Mouse (Mus musculus) layer of hippocampus, adult 11-12 months (tissue): ENCODE data around the gene Fxyd1.

ENCODE experiments used
- DNase-seq: peaks from one replicate; pipeline ENCODE4 v3.0.0; 2022; ENCODE audit warnings: low spot score

The Fxyd1 gene

DNA sequence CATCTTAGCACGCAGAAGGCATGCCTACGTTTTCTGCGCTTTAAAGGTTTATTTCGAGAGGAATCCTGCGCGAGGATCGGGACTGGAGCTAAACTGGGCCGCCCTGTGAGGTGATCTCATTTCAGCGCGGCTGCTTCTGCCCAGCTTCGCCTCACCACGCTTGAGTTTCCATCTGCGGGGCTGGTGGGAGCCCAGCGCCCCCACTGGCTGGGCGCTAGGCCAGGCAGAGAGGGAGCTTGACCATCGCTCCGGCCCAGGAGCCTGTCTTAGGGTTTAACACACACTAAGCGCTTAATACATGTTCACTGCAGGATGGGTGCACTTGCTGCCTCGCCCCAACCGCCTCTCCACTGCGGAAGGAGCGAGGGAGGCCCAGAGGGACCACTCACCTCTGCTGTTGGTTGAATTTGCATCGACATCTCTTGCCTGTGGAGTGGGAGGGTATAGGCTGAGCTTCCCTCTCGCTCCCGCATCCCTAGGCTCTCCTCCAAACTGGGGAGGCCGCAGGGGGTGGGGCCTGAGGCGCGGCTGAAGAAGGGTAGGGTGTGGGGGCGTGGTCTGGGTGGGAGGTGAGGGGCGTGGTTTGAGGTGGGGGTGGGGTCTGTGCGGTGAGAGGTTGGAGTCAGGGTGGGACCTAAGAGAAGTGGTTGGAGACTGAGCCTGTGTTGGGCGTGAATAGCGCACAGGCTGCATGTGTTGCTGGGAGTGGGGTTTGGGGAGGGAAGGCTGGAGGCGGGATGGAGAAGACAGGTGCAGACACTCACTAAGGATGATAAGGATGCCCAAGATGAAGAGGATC lies 4.2 kb downstream of the Fxyd1 start:
- DNase-seq = peak; percentile 59

DNA sequence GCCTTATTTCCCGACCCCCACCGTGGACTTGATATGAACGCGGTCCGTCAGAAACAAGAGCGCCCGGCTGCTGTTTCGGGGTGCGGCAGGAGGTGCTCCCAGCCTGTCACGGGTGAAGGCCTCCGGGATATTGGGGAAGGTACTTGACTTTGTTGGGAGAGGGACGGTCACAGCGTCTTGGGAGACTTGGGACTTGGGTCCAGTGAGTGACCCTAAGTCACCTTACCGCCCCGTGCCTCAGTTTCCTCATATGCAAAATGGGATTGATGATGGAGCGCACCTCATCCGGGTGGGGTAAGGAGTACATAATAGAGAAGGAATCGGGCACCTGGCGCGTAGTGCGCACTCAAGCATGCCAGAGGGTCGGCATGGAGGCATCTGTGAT lies 4.8 kb downstream of the Fxyd1 start:
- no peak for DNase-seq

DNA sequence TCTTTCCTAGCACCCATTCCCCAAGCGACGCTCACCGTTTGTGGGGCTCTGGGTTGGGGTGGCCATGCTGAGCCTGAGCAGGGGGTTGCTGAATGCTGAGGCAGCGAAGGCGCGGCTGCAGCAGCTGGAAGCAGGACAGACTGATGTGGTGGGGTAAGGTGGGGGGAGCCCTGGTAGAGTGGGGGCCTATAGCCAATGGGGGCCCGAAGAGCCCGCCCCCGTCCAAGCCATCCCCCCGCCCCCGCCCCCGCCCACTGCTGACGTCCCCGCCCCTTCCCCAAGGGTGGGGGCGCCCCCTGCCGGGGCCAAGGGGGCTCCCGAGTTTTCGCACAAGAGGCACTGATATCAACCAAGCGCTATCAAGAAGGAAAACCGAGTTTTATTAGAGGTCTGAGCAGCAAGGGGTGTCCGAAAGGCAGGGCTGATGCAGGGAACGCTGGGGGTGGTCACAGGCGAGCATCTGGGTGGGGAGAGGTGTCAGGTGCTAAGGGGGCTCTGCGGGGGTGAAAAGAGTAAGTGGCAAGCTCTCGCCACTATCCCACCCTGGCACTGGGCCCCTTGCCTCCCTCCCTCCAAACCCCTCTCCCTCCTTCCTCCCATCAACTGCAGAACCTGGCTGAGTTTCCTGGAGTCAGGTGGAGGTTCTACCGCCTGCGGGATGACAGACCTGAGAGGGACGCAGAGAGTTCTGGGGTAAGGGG lies 5.5 kb downstream of the Fxyd1 start, which contains the start of gene Fxyd7:
TSS of gene Fxyd7 (minus strand) at position 147 of the 701 bp plus-strand sequence.
- no peak for DNase-seq

DNA sequence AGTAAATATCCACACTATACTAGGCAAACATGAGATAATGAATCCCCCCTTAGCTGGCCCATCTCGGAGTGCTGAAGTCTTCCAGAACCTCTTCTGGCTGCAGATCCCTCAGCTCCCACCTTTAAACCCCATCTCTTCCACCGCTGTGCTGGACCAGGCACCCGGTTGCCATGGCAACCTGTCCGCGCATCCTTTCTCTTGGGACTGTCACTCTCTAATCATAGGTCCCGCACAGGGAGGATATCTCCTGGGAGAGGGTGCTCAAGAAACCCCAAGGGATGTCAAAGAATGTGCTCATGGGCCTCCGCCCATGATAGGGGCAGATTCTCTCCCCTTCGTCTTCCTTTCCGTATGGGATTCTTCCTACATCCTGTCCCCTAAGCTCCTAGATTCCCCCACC lies 6.1 kb downstream of the Fxyd1 start:
- DNase-seq = peak; percentile 57

DNA sequence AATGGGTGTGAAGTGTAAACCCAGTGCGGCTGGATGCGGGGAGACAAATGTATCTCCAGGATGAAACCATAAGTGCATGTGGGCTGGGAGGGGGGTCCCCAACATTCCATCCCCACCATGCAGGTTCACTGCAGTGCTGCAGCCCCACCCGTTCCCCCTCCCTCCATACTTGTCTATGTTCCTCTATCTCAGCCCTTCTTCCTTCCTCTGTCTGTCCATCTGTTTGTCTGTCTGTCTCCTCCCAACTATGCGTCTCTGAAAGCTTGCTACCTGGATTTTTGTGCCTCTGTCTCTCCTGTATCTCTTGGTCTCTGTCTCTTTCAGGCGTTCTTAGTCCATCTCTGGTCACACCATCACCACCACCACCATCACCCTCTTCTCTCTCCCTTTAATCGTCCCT lies 6.5 kb downstream of the Fxyd1 start:
- DNase-seq = no peak

DNA sequence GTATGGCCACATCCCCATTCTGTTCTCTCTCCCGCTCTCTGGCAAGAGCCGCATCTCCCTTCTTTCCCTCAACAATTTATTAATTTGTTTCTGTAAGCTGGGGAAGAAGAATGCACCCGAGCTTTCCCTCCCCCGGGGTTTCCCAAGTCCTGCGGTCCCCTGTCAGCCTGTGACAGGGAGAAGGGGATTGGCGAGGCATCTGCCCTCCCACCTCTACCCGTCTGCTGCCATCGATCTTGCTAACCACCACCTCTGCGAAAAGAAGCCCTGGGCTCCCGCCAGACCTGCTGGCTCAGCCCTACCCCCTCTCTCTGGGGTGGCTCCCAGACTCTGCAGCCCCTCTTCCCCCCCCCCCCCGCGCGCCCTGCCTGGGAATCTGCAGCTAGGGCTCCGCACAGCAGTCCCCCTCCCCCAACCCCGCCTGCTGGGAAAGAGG lies 7.1 kb downstream of the Fxyd1 start:
- no peak for DNase-seq

DNA sequence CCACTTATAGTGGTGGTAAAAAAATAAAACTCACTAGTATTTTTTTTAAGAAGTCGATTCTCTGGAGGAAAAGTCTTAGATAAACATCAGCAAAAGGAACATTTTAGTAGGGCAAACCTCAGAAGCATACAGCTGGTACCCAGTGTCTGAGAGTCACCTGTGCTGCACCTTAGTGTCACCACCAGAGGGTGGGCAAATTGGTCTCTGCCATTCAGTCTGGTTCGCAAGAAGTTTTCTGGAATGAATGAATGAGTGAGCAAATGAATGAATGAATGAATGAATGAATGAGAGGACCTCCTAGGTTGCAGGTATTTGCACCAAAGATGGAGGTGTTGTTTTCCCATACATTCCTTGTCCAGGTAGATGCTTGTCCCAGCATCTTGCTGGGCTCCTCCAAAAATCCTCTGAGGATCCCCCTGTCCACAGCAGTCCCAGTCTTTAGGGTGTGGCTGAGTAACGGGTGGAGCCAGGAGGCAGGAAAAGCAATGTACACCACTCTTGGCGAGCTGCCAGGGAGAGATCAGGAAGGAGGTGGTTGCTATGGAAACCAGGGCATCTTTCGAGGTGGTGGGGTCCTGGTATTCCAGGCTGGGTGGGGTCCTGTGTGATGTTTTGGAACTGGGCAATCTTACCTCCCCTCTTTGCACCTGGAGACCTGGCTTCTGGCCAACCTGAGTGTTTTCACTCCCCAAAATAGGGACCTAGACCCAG lies 7.7 kb downstream of the Fxyd1 start:
- DNase-seq = no peak

DNA sequence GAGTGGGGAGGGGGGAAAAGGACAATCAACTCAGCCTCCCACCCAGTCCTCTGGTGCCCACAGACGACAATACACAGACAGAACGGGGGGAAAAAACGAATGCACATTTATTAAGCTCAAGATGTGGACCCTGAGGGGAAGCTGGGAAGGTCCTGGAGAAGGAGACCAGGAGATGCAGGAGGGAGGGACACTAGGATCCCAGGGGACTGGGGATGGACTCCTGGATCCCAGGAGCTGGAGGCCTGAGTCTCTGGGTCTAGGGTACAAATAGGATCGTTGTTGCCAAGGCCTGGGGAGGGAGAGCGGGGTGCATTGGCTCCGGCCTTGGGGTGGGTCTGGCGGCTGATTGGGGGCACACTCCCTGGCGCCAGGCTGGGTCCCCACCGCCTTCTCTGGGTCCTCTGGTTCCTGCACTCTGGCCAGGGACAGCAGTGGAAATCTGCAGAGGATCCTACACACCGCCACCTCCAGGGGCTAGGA lies 14.5 kb downstream of the Fxyd1 start, which contains the start of gene Fxyd5:
TSS of gene Fxyd5 (minus strand) at position 51 of the 480 bp plus-strand sequence.
- no peak for DNase-seq

DNA sequence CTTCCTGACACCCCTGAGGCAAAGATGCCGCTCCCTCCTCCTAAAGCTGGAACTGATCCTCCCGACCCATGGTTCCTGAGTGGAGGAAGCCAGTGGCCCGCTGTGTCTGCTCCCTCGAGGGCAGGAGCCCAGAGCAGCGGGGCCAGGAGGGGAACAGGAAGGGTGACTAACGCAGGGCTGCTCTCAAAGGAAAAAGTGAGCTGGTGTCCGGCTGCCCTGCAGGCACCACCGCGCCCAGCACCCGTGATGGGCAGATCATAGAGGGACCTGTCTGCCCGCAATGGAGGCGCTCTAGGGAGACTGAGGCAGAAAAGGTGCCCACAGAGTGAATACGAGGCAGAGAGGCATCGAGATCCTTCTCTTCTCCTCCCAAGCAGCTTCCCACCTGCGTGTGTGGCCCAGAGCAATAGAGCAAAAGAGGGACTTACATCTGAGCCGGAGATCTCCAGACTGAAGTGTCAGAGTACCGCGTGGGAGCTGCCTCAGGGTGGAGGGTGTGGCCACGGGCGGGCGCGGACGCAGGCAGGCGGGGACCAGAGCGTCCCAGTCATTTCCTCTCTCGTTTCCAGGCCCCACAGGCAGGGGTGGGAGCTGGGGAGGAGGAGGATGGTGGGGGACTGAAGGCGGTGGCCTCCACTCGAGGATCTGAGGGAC lies 15.2 kb downstream of the Fxyd1 start:
- no peak for DNase-seq

DNA sequence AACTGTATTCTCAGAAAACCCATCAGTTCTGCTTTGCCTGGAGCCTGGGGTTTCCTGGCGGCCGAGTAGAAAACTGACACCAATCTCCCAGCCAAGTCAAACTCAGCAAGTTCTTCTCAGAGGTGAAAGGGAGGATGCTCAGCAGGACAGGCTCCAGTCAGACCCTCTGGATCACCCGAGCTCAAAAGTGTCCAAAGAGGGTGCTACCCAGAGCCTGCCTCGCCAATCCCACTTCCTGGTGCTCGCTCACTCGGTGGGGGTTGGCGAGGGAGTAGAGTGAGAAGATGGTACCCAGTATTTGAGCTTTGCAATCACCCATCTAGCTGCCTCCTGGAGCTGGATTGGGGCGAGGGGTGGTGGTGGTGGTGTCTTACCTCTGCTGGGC lies 16.0 kb downstream of the Fxyd1 start:
- no peak for DNase-seq

DNA sequence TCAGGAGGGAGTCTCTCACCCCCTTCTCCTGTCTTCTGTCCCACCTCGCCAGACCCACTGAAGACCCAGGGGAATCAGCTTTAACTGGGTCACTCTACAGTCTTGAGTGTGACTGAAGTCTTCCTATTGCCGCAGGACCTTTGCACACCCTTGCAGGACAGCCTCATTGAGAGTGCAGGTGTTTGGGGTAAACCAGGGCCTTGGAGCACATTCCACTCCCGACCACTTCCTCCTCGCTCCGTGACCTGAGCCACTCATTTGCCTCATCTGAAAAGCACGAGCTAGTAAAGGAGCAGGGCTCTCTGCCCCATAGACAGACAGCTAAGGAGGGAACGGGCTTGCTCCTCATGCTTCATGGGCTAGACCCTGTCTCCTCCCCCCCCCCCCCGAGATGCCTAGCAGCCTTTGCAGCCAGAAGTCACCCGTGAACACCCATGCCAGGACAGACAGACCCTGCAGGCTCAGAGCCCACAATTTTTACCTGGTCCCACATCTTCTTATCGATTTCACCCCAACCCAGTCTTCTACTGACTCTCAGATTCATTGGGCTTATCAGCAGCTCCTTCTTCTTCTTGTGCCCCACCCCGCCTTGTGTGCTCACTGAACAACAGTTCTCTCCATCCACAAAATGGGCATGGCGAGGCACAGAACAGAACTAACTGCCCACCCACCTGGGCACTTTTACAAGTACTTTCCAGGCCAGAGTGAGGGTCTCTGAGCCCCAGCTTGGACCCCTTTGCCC lies 16.5 kb downstream of the Fxyd1 start:
- DNase-seq = no peak

DNA sequence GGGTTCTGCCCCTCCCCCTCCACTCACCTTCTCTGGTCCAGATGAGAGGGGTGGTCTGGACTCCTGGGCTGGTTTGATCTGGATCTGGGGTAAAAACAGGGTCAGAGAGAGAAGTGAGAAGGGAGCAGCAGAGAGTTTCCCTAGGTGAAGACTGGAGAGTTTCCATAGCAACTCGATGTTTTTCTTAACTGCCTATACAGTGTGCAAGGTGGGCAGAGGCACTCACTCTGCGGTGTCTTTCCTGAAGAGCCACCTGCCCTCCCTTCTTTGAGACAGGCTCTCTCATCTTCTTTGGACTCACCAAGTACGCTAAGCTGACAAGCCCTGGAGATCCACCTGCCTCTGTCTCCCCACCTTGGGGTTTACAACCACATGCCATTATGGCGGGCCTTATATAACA lies 18.0 kb downstream of the Fxyd1 start:
- no peak for DNase-seq

DNA sequence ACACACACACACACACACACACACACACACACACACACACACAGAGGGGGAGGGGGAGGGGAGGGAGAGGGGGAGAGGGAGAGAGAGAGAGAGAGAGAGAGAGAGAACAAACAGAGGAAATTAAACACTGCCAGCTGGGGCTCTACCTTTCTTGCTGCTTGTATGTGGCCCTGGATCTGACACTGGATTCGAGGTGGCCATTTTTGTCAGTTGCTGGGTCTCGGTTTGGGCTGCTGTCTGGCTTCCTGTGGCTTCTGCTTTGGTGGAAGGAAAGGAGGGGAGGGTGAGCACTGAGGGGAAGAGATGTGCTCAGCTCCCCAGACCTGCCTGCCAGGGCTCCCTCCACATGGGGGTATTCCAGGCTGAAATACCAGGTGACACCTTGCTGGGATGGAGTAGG lies 19.3 kb downstream of the Fxyd1 start:
- no peak for DNase-seq

DNA sequence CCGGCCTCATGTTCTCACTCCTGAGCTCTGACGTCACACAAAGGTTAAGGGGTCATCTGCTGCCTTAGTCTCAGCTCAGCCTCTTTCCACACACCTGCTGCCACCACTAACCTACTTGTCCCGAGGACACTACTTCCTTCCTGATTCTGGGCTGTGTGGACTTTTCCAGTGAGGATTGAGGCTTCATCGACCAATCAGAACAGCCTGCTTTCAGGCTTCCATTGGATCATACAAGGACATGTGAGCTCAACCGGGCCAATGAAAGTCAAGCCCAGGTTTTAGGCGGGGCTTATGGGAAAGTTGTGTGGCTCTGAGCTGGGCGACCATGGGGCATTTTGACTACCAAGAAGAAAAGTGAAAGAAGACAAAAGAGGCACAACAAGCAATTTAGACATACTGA lies 20.1 kb downstream of the Fxyd1 start:
- DNase-seq = no peak

DNA sequence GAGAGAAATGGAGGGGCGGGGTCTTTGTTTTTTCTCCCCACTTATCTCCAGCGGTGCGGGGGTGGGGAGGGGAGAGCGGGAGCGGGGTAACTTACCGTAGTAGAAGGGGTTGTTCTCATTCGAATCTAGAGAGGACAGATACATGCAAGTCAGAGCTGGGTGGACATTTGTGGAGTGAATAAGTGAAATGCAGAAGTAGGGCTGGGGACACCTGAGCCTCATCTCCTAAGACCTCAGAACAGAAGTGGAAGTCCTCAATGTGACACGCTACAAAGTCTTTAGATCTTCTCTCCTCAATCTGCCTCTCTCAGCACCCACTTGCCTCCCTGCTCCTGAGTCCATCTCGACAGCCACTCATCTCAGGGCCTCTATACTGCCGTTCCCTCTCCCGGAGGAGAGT lies 21.7 kb downstream of the Fxyd1 start:
- no peak for DNase-seq

DNA sequence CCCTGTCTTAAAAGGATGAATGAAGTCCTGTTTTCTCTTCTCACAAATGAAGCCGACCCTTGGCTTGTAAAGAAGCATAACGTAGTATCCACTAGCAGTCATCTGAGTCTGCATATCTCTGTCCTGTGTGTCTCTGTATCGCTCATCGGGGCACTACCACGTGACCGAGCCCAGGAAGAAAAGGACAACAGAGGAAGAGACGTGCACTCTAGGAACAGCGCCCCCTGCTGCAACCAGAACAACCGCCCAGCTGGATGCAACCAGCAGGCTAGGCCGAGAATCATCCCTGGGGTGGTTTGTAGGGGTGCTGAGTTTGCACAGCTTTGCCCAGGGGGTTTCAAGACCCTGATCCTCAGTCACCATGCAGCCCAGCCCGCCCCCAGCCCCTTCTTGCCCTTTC lies 22.2 kb downstream of the Fxyd1 start:
- DNase-seq = no peak

DNA sequence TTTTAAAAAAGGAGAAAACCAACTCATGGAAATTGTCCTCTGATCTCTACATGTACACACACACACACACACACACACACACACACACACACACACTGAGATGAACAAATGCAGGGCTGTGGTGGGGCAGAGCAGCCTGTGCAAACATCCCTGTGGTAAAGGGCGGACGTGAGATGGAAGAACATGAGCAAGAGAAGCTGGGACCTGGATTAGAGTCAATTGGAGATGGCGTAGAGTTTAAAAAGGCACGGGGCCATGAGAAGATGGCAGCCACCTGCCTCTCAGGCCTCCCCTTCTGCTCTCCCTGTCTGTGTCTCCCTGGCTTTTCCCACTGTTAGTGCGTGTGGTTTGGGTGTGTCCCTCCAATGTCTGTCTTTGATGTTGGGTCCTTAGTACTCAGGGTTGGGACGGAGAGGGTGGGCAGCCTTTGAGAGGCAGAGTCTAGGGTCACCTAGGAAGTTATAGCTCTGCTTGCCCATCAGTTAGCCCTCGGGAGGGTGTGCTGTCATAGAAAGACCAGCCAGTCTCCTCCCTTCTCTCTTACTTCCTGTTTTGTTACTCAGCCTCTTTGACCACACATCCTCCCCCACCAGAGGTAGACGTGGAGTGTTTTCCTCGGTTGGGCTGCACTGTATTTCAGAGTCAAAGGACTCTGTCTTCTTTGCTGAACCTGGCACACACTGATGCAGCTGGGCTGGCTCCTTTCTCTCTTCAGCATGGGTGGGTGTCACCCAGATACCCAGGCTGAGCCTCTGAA lies 23.4 kb downstream of the Fxyd1 start:
- no peak for DNase-seq

DNA sequence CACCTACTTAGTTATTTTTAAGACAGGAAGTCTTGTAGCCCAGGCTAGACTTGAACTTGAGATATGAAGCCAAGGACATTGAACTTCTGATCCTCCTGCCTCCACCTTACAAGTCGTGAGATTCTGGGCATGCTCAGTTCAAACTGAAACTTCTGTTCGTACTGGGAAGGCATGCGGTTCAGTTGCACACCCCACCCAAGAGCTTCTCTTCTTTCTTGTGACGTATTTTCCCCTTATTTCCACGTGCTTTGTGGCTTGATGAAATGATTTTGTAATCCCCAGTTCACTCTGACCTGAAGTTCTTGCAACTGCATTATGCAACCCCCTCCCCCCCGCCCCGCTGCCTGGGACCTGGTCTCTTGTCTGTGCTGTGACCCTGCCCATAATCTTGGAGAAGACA lies 25.3 kb downstream of the Fxyd1 start:
- DNase-seq = no peak

DNA sequence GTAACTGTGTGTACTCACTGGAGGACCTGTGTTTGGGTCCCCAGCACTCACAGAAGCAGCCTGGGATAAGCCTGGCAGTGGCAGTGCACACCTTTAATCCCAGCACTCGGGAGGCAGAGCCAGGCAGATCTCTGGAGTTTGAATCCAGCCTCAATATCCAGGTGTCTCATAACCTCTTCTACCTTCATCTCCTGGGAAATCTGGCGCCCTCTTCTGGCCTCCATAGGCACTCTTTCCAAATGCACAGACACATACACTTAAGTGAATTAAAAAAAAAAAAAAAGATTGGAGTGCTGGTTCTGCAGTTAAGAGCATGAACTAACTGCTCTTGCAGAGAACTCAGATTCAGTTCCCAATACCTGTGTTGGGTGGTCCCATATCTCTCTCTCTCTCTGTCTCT lies 26.3 kb downstream of the Fxyd1 start:
- DNase-seq = no peak

DNA sequence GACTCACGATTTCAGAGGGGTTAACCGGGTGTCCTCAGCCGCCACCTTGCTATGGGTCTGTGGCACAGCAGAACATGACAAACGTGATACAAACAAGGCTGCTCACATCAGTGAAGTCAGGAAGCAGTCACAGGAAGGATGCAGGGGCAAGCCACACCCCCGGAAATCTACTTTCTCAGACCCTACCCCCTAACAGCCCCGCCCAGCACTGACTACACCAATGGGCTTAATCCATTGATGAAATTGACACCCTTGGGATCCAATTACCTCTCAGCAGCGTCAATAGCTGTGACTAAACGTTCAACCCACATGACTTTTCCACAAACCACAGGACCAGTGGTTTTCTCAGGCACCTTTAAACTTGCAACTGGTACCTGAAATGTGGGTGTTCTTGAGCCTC lies 28.4 kb downstream of the Fxyd1 start:
- no peak for DNase-seq
